Mouse (Mus musculus) spleen, postnatal 4 days (tissue): Measurements from ENCODE around the gene Rasgrp2.

Source experiments
- DNase-seq, 2 experiments: peaks; one replicate each; pipeline ENCODE4 v3.0.0; 2022; ENCODE audit warnings: low spot score in 2 of 2

Rasgrp2 gene

DNA sequence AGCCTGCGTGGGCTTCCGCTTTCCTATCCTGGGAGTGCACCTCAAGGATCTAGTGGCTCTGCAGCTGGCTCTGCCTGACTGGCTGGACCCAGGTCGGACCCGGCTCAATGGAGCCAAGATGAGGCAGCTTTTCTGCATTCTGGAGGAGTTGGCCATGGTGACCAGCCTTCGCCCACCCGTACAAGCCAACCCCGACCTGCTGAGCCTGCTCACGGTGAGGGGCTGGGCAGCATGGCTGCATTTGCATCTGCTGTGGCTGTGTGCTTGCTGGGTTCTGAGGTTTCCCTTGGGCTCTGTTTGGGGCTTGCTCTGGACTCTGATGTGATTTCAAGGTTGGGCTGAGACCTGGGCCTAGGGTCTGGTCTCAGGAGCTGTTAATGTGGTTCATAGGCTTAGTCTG lies 8.0 kb downstream of the Rasgrp2 start:
- DNase-seq, result no peak

DNA sequence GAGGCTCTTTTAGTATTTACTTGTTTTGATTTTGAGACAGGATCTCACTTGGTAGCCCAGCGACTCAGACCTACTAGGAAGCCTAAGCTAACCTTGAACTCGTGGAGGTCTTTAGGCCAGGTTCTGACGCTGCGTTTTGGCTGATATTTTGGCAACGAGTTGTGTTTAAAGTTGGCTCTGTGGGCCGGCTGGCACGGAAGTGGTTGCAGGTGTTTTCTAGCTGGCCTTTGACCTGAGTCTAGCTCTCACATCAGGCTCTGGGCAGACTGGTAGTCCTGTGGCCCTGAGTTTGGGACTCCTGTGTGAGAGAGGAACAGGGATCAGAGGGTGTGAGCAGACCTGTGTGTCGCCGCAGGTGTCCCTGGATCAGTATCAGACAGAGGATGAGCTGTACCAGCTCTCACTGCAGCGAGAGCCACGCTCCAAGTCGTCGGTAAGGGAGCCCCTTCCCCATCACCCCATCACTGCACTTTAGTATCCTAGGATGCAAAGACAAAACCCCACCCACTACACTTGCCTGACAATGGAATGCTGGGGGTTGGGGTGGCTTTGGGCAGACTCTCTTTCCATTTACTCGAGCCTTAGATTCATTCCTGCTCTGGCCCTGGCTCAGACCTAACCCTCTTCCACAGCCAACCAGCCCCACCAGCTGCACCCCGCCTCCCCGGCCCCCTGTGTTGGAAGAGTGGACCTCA lies 8.8 kb downstream of the Rasgrp2 start:
- DNase-seq, result no peak

DNA sequence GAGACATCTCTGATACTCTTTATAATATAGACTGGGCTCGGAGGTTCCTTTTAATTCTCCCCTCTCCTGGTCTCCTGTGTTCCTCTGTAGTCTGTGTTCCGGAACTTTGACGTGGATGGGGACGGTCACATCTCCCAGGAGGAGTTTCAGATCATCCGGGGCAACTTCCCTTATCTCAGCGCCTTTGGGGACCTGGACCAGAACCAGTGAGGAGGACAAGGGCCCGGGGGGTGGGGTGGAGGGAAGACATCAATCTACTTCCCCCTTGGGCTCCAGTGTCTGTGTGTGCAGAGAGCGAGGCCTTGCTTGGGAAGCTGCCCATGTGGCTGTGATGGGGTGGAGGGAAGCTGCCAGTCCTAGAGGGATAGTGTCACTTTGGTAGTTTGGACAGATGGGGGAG lies 9.6 kb downstream of the Rasgrp2 start:
- DNase-seq, result no peak

DNA sequence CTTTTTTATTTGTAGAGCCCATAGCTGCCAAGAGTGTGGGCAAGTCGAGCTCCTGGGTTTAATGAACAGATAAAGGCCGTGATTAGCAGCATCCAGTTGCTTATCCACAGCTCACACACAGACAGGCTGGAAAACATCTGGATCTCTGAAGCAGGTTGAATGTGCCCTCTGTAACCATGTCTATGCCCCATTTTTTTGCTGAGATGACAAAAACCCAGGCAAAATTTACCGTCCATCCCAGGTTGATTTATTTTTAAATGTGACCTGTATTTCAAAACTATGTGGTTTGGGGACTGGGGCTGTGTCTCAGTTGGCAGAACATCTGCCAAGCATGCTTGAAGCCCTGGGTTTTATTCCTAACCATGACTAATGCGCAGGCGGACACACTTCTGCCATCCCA lies 10.0 kb downstream of the Rasgrp2 start:
- DNase-seq, result no peak

DNA sequence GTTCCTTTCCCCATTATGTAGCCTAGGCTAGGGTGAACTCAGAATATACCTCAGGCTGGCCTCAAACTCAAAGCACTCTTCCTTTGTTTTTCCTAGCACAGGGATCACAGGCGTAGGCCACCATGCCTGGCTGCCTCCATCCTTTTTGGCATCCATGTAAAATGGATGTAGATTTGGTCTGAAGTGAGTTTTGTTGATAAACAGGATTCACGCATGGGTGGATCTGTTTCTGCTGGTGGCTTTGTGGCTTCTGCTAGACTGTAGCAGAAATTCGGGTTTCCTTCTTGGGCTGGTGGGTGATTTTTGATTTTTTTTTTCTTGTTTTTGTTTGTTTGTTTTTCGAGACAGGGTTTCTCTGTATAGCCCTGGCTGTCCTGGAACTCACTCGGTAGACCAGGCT lies 10.8 kb downstream of the Rasgrp2 start:
- DNase-seq, result no peak

DNA sequence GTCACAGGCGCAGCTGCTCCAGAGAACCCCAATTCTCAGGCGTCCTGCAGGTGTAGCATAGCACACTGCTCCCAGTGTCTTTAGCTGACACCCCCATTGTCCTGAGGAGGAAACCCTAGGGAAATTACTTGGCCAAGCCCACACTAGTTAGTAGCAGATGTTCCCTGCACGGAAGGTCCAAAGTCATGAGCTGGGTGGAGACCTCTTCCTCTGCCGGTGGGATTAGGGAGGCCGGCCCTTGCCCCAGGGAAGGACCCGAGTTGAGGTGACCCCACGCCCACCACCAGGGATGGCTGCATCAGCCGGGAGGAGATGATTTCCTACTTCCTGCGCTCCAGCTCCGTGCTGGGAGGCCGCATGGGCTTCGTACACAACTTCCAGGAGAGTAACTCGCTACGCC lies 13.7 kb downstream of the Rasgrp2 start:
- no peak for DNase-seq

DNA sequence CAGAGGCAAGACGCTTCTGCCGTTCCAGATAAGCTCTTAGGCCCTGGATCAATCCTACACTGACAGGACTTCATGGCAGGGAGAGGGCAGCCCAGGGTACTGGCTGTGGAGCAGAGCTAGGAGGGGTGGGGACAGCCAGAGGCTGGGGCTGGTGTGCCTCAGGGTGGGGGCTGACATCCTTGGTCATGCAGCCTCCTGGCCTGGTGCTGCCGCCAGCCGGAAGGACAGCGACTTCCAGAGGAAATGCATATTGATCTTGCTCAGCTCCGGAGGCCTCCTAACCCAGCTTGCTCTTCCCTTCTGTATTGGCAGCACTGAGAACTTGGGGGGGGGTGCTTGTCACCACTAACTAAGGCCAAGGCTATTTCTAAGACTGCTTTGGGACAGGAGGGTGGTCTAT lies 16.3 kb downstream of the Rasgrp2 start:
- no peak for DNase-seq

DNA sequence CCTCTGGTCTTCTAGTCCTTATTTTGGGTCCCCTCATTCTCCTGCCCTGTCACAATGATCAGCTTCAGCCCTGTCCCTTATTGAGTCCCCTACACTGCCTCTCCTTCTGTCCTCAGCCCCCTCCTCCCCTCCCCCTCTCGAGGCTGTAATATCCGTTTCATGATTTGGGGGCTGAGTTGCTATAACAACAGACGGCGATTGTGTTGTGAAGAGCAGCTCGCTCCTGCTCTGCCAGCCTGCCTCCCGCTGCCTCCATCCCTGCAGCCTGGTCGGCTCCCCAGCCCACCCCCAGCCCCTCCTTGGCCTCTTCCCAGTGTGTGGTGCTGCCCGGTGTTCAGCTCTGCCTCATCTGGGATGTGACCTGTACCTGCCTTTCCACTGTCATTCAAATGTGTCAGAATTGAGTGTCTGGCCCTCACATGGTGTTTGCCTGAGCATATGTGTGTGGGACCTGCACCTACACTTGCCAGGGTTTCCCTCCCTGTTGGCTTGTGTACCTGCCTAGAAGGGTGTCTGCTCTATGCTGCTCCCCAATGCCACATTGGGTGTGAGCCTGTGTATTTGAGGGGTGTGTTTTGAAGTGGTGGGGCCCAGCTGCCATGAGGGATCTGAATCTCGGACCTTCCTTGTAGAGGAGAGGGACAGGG lies 17.1 kb downstream of the Rasgrp2 start:
- no peak for DNase-seq

DNA sequence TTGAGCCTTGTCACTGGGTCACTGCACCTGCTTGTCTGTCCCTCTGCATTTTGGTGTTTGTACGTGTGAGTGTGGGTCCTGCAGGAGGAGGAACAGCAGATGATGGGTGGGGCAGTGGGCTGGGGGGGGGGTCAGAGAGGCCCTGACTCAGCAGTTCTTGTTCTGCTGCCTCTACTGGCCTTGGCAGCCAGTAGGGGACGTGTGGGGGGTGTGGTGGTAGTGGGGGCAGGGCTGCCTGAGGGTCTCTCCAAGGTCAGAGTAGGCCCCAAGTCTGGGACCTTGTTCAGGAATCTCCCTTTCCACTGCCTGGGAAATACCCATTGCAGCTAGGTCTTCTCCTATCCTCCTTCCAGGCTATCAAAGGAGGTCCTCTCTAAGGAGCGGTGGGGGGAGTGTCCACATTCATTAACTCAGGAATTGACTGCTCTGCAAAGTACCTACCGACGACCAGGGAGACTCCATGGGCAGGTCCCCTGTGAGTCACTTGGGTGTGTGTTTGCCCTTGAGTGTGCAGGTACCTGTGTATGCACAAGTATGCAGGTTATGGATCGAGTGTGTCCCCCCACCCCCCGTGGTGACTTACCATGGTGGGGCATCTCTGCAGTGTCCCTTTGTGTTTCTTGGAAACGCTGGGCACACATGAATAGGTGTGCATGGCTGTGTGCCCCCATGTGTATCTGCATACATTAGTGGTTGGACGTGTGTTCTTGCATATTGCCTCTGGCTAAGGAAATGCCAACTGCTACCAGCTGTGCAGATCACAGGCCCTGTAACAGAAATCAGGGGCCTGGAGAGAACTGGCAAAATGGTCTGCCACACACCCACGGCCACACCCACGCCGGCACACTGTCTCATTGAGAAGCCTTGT lies 18.0 kb downstream of the Rasgrp2 start:
- no peak for DNase-seq

DNA sequence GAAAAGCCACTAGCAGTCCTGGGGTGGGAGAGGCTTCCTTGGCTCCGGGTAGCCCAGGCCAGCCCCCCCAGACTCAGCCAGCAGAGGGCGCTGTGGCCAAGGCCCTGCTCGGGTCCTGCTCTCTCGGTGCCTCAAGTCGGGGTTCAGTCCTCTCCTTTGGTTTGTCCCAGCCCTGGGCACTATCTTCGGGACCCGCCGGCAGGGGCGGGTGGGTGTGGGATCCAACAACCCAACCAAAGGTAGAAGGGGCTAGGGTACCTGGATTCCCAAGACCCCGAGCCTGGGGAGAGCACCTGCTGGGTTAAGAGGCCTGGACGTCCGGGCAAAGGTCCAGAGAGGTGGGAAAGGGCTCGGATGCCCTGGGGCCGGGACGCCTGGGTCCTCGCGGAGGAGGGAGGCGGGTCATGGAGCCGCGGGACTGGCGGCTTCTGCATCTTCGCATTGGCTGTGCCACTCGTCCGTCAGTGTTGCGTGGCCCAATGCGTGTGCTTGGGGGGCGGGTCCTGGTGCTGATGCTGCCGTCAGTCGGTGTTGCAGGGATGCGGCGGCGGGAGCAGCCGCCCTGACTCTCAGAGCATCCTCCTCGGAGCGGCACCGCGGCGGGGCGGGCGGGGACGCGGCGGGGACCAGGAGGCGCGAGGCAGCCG lies 19.2 kb downstream of the Rasgrp2 start, which contains the start of gene Nrxn2:
TSS of gene Nrxn2 (plus strand) at position 499 of the 647 bp plus-strand sequence.
- DNase-seq, result peak; percentile 76 to 94

DNA sequence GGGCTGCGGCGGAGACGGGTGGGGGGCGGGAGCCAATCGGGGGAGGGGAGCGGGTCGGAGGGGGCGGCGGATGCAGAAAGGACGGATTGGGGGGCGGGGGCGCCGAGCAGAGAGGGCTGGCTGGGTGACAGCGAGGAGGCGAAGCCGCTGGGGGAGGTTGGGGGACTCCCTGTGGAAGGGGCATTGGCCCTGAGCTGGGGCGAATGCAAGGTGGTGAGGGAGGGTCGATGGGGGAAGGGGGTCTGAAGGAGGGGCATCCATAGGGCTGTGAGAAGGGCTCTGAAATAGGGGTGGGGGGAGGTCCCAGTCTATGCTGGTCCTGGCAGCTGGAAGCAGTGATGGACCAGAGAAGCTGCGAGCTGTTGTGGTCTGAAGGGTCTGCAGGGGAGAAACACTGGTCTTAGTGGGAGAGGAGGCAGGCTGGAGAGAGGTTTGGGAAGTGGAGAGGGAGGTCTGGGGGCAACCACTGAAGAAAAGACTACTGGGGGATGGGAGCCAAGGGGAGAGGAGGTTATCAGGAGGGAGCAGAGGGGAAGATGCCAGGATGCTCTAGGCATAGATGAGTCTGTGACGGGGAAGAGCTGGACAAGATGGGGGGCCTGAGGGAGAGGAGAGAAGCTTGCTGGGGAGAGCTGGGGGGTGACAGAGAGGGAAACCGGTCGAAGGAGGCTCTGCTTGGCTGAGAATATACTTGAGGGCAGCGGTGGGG lies 20.0 kb downstream of the Rasgrp2 start:
- no peak for DNase-seq

DNA sequence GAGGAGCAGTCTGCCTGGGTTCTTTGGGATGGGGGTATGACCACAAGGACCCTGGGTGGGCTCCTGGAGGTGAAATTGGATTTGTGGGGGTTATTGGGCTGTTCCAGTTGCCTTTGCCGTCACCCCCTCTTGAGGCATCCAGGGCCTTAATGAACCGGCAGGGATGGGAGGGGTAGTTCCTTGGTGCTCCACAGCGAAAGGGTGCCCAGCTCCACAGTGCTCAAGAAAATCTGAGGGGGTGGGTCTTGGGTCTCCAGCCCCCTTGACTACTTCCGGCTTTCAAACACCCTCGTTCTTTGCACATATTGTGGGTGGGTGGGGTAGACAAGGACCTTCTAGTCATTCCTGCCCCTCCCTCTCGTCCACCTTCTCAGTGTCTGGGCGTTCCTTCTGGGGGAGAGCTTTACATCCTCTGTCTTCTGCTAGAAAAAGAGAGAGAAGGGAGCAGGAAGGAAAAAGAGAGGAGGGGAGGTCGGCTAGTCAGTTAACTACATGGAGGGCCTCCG lies 20.7 kb downstream of the Rasgrp2 start:
- no peak for DNase-seq

DNA sequence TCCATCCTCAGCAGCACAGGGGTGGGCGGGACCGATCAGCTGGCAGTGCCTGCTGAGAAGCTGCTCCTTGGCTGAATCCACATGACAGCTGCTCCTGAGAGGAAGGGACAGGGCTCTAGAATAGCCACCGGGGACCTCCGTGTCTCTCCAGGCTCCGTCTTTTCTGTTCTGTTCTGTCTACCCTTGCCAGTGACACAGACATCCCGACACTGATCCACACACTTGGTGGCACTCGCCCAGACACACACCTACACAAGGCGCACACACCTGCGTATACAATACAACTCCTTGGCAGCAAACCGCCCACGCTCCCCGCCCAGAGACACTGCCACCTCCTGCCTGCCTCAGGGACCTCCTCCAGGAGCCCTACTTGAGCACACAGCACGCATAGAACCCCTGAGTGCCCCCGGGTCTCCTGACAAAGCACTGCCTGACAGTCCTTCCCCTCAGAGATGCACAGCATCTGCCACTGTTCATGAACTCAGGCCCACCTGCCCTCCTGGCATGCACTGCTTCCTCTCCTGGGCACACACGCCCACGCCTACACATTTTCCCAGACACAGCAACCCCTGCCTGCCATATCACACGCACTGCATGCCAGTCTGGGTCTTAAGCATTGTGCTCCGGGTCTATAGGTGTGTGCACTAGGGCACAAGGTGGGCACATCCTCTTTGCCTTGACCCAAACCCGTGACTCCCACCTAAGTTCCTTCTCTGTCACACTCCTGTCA lies 21.5 kb downstream of the Rasgrp2 start:
- DNase-seq, result no peak

DNA sequence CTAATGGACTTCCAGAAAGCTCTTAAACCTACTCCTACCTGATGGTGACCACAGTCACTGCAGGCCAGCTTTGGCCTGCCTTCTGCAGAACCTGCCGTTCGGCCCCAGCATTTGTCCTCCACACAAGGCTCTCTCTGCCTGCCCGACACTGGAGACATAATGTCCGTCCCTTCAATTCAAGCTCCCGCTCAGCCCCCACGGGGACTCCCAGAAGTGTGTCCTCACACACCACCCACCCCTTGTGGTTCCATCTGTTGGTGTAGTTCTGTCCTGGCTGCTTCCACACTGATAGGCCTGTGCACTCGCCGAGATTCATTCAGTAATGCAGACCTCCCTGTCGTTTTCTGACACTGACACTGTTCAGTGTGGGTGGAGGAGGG lies 22.1 kb downstream of the Rasgrp2 start:
- no peak for DNase-seq

DNA sequence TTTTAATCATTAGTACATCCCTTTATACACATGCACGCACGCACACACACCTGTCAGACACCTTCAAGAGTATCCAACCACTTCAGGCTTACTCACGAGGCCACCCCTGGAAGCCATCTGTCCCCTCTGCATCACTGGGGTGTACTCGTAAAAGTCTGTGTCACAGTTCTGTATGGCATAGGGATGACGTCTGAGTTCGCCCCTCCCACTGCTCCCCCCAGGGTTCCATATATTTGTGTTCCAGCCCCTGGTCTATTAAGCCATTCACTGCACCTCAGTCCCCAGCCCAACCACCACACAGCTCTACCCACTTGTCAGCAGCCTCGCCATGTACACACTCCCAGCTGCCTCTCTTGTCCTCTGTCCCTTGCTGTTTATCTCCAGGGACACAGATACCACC lies 22.9 kb downstream of the Rasgrp2 start:
- no peak for DNase-seq

DNA sequence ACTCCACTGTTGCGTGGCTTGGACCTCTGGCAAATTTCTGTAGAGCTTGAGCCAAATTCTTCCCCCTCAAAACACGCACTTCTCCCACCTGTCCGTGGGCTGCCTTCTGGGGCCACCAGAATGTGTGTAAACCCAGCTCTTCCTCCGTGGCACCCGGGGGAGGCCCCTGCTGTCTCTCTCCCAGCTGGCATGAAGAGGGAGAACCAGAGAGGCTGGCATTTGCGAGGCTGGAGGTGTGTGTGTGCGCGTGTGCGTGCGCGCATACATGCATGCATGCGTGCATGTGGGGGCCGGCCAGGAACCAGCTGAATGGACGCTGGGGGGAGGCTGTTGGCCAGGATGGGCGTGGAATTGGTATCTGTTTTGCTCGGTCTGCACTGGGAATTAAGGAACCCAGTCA lies 24.1 kb downstream of the Rasgrp2 start:
- DNase-seq, result no peak

DNA sequence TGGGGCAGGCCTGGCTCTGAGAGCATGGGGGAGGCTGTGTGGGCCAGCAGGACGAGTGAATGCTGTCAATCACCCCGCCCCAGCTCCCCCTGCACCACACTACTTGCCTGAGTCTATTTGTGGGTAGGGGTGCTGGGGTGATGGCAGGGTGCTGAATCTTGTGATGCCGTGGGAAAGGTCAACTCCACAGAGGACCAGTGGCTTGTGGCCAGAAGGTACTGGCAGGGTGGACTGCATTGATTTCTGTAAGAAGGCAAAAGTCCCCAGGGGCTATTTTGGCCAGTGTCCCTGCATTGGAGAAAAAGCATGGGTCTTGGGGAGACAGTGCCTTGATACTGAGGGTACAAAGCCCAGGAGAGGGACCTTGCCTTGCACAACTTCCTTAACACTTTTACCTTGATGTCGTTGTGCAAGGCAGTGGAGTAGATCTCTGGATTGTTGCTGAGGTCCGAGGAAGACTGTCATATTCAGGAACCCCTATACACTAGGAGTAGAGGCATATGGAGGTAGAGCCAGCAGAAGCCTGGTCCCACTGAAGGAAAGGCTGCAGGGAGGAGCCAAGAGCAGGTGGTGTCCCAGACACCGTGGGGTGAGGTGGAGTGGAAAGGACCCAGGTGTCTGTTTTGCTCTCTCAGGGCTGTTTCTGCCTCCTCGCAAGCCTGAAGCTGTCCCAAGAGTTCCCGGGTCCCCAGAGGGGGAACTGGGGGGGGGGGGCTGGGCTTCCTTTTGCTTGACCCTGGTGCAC lies 25.2 kb downstream of the Rasgrp2 start:
- DNase-seq, result no peak

DNA sequence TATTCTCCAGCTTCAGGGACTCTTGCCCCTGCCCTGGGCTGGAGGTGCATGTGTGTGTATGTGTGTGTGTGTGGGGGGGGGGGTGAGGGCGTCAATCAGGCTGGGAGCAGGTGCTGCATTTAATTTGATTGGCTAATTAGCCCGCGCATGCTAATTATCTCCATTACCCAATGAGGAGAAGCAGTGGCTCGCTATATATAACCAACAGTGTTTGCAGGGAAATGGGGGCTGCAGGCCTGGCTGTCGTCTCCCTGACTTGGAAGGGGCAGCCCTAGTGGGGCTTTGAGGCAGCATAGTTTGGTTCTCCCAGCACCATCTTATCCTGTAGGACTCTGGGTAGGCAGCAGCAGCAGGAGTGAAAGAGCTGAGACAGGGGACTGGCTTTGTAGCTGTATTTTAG lies 26.5 kb downstream of the Rasgrp2 start:
- no peak for DNase-seq

DNA sequence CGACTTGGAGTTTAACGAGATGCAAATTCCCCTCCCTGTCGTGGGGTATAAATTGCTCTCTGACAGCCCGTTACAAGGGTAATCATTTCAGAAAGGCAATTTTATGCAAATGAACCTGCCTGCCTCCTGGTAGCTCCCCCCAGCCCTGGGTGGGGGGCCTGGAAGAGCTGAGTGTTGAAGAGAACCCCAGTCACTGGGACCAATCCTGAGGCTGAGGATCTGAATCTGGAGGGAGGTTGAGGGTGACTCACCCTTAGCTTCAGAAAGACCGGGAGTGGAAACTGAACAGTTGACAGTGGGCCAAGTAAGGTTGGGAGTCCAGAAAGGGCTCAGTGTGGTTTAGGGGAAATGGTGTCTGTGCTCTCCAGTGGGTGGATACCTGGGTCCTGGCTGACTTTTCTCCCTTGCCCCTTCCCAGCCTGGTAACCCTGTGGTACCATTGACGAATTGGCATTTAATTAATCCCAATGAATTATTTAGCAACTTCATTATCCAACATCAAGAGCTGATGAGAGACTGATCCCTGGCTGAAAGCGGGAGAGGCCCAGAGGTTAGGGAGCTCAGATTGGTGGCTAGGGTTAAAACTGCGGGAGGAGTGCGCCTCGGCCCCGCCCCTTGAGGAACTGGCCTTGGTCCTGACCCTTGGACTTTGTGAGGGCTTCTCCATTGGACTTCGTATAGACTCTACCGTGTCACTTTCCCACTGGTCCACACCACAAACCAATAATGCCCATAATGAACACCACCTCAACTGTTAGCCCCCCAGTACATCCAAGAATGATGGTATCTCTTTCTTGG lies 27.8 kb downstream of the Rasgrp2 start:
- DNase-seq, result peak; percentile 54 to 81
